Mouse (Mus musculus) B cell, adult 2 months (primary cell): ENCODE results near the gene Gcfc2.

Experiments used
- DNase-seq, 2 experiments: peaks; one replicate each; pipeline ENCODE4 v3.0.0; 2022

The Gcfc2 gene

GRCm38 (mm10) chr6:81923523-81924142, at the start of gene Gcfc2:
Gene Gcfc2 (plus strand): TSS chr6:81923669.
- peak; percentile 92 to 95 for DNase-seq

- no peak for DNase-seq
Measured at GRCm38 (mm10) chr6:81895678-81896230, 27.7 kb upstream of the Gcfc2 start.

- DNase-seq = no peak
Measured at GRCm38 (mm10) chr6:81910302-81910855, 13.1 kb upstream of the Gcfc2 start.

GRCm38 (mm10) chr6:81911244-81911643, 12.2 kb upstream of the Gcfc2 start:
- no peak for DNase-seq

- no peak for DNase-seq
Measured at GRCm38 (mm10) chr6:81911713-81912112, 11.8 kb upstream of the Gcfc2 start.

- no peak for DNase-seq
Measured at GRCm38 (mm10) chr6:81912177-81912576, 11.3 kb upstream of the Gcfc2 start.

- DNase-seq = peak in 1 of 2 experiments; percentile 1
Measured at GRCm38 (mm10) chr6:81924304-81924703, 835 bp downstream of the Gcfc2 start.

GRCm38 (mm10) chr6:81929402-81929801, 5.9 kb downstream of the Gcfc2 start:
- DNase-seq = no peak

GRCm38 (mm10) chr6:81933281-81933680, 9.8 kb downstream of the Gcfc2 start:
- peak; percentile 24 to 29 for DNase-seq

- no peak for DNase-seq
Measured at GRCm38 (mm10) chr6:81941718-81942117, 18.2 kb downstream of the Gcfc2 start.

GRCm38 (mm10) chr6:81943281-81943680, 19.8 kb downstream of the Gcfc2 start:
- DNase-seq = no peak

- no peak for DNase-seq
Measured at GRCm38 (mm10) chr6:81944432-81944831, 21.0 kb downstream of the Gcfc2 start.

- DNase-seq = no peak
Measured at GRCm38 (mm10) chr6:81946906-81947305, 23.4 kb downstream of the Gcfc2 start.

GRCm38 (mm10) chr6:81955133-81955532, 31.7 kb downstream of the Gcfc2 start:
- no peak for DNase-seq

GRCm38 (mm10) chr6:81956399-81956798, 32.9 kb downstream of the Gcfc2 start:
- DNase-seq = peak; percentile 45 to 48

- DNase-seq = no peak
Measured at GRCm38 (mm10) chr6:81957992-81958391, 34.5 kb downstream of the Gcfc2 start.

GRCm38 (mm10) chr6:81959866-81960265, 36.4 kb downstream of the Gcfc2 start:
- no peak for DNase-seq

- no peak for DNase-seq
Measured at GRCm38 (mm10) chr6:81960284-81960683, 36.8 kb downstream of the Gcfc2 start.

GRCm38 (mm10) chr6:81965296-81966067, 42.0 kb downstream of the Gcfc2 start, which contains the start of gene Mrpl19:
Gene Mrpl19 (minus strand): TSS chr6:81965958.
- DNase-seq = peak; percentile 94 to 95

- no peak for DNase-seq
Measured at GRCm38 (mm10) chr6:81966068-81966544, 42.6 kb downstream of the Gcfc2 start.

GRCm38 (mm10) chr6:81971196-81971595, 47.7 kb downstream of the Gcfc2 start:
- DNase-seq = no peak

- DNase-seq = no peak
Measured at GRCm38 (mm10) chr6:81972595-81972994, 49.1 kb downstream of the Gcfc2 start.

GRCm38 (mm10) chr6:81975971-81976621, 52.6 kb downstream of the Gcfc2 start:
- peak; percentile 76 to 77 for DNase-seq
